Mouse (Mus musculus): Measurements from ENCODE around the gene Rnf157.

- TF ChIP-seq CTCF (IDR thresholded peaks at IDR 0.05; ENCODE audit: extremely low read depth, insufficient read length, insufficient replicate concordance, low read depth, low read length) (no peak), POLR2A (IDR thresholded peaks at IDR 0.05; ENCODE audit: low read depth, low read length) (no peak)
Observed at GRCm38 (mm10) chr11:116387086-116388071, 25.5 kb downstream of the Rnf157 start.
